Mouse (Mus musculus) neutrophil, adult 5-6 weeks (primary cell): ENCODE measurements around the gene Scml4. TPM values are rescaled to one million over a fixed set of nuclear protein-coding genes. Genes with fewer than 3 reads are reported as not detected.
A peak's percentile ranks its signal among the peaks of the same experiment; 100 is the strongest.

Experiments used
- ATAC-seq: fragments of 151-379, 151-347 bp; 2 replicates; pipeline ENCODE4 v1.8.0; 2017; ENCODE audit warnings: mild to moderate bottlenecking, moderate TSS enrichment; ENCODE audit not compliant: insufficient number of reproducible peaks, poor library complexity, low FRiP score, severe bottlenecking; ENCODE audit errors: extremely low read depth
- total RNA-seq: library from RNA; stranded (forward); fragments of 200-1000 nt; gene quantifications from 2 replicates; pipeline ENCODE4 v1.2.3, GENCODE M21; 2017

The Scml4 gene
- total RNA-seq = 66.6 and 80.2 TPM in 2 replicates

DNA sequence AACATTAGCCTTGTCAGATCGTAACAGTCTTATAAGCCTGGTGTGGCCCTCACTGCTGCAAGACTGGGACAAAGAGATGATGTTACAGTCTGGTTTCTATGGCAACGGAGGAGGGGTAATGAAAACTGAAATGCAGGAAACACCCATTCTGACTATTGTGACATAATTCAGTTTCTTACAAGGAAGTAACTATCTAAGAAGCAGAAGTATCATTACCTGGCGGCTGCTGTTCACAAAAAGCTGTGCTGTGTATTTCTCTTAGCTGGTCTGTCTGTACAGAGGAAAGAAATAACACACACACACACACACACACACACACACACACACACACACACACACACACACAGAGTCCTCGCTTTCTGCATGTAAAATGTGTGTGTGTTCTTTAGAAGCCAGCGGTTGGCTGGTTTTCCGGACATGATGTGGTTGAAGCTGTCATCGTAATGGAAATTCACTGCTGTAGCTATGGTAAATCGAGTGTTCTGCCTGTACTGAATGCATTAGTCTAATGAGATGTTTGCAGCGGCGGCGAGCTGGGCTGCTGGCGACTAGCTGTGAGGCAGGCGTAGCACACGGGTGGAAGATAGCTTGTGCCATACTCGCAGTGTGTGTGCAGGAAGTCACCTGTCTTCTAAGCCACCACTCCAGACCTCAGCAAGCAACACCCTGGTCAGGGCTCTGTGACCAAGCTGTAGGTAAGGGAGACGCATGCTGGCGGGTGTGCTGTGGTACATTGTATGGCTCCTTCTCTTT, at the start of gene Scml4:
Scml4 (plus strand) TSS at position 212 of the 753 bp plus-strand sequence.
- peak; percentile 80 for ATAC-seq

DNA sequence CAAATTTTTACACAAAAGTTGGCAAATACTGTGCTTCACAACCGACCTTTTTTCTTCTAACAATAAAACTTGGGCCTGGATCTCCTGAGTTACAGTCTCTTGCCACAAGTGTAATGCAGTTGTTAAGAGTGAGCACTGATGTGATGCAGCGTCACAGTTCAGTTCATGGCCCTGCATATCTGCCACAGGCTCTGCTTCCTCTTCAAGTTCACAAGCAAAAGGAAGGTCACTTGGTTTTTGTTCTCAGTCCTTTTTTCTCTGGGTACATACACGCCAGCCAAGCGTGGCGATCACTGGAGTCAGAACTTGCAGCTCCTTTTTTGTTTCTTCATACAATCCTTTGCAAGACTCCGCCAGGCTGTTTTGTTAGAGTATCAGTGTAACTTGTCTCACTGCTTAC, 34.2 kb upstream of the Scml4 start:
- peak; percentile 78 for ATAC-seq

- no peak for ATAC-seq
These were observed 33.0 kb upstream of the Scml4 start for GRCm38 (mm10) chr10:42827155-42827554.

GRCm38 (mm10) chr10:42830007-42830406, 30.2 kb upstream of the Scml4 start:
- ATAC-seq = no peak

- ATAC-seq = no peak
These were observed 29.8 kb upstream of the Scml4 start for GRCm38 (mm10) chr10:42830409-42830808.

DNA sequence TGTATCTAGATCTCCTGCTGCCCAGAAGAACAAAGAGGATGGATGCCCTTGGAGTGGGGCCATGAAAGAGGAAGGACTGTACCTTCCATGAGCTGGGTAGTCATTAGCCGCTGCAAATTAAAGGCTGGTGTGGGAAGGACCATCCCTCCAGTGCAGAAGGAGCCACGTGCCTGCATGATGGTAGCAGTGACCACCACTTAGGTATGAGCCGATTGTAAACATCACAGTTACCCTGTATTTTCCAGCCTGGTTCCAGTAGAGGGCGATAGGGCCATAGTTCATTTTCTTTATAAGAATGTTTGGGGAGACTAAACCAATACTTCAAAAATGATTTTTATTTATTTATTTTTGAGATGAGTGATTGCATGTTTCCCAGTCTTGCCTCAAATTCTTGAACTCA, 27.5 kb upstream of the Scml4 start:
- peak; percentile 27; the same call in 1 of the 2 replicates for ATAC-seq

DNA sequence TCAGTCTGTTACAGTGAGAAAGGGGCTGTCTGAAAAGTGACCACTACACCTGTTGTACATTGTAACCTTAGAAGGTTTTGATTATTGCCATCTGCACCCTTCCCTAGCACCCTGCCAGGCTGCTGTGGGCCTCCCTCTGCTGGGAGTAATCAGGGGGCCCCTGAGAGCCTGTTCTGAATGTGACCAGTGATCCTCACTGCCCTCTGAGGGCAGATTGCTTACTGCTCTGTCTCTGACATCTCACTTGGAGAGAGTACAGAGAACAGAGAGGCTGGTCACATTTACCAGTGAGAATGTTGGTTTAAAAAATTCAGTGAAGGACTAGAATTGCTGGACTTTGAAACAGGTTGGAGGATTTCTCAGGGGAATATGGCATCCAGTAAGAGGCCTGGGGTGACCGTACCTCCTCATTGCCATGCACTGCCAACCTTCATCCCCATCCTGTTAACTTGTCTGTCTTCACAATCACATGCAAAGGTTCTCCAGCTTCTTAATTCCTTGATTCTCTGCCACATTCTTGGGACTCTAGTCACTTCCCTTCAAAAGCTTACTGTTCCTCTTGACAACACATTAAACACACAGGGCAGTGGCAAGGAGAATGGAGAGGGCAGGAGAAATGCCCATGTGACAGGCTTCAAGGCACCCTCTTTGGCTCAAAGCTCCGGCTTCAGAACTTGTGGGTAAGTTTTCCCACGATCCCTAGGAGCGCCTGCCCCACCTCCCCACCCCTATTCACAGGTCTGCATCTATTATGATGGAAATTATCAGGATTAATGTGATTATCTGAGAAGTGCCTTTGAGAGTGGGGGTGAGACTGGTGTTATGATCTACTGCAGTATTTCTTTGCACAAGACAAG, 26.1 kb upstream of the Scml4 start:
- ATAC-seq = no peak

DNA sequence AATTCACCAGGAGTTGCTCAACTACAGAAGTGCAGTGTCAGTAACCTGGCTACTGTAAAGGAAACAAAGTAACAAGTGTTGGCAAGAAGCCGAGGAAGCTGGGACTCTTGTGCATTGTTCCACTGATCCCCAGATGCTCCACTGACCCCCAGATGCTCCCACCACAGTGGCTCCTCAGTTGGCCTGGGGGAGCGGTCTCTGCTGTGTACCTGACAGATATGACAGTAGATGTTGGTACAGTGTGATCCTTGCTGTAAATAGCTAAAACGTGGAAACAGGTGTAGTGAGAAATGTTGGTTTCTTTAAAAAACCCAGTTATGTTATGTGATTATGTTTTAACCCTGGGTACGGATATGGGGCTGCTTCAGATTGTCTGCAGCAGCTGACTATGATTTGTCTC, 22.1 kb upstream of the Scml4 start:
- no peak for ATAC-seq

- no peak for ATAC-seq
These were observed 21.4 kb upstream of the Scml4 start for GRCm38 (mm10) chr10:42838736-42839135.

GRCm38 (mm10) chr10:42840036-42840435, 20.1 kb upstream of the Scml4 start:
- ATAC-seq = no peak

GRCm38 (mm10) chr10:42841531-42842195, 18.5 kb upstream of the Scml4 start:
- ATAC-seq = no peak

DNA sequence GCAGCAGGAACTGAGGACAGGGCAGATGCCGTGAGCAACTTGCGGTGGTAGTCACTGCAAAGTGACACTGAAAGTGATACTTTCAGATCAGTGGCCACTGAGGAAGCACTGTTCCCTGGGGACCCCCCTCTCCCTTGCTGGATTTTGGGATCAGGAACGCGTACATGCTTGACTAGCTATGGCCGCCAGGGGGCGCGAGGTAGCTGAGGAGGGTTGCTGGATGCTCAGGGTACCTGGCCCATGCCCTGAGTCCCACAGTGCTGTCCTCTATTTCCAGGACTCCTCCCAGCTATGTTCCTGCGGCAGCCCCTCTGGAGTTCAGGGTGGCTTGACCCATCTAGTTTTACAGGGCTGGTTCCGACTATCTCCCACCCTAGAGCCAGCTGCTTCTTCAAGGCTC, 17.8 kb upstream of the Scml4 start:
- ATAC-seq = peak; percentile 65

DNA sequence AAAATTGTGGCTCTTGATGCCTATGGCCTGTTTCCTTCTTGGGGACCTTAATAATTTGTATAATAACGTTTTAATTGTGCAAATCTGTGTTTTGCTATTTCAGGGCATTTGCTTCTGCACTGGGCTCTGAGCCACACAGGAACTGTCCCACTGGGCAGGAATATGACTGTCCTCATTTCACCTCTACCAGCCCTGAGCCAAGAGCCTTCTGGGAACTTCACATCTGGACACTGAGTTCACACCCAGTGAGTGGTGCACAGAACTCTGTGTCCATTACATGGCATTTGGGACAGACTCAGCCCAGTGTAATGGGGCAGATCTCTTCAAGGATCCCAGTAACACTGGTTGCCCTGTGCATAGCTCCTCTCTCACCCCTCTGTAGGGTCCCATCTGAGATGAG, 16.8 kb upstream of the Scml4 start:
- ATAC-seq = no peak

DNA sequence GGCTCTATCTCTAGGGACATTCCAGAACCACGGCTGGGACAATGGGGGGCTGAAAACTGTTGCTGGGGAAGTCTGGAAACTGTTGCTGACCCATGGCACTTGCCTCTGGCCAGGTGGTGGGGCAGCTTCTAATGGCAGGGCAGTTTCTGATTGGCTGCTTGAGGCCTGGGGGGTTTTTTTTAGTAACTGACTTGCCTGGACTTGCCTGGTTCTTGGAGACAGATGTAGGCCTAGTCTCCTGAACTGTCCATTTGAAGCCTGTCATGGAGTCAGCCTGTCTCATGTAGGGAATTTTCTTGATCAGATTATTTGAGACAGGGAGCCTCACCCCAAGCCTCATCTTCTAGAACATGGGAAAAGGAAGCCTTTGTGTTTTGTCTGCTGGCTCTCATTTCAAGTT, 14.7 kb upstream of the Scml4 start:
- ATAC-seq = no peak

- ATAC-seq = 0 out of 2 replicates have a peak, but pooled peaks have one; percentile 31
These were observed 11.7 kb upstream of the Scml4 start for GRCm38 (mm10) chr10:42848179-42849080.

DNA sequence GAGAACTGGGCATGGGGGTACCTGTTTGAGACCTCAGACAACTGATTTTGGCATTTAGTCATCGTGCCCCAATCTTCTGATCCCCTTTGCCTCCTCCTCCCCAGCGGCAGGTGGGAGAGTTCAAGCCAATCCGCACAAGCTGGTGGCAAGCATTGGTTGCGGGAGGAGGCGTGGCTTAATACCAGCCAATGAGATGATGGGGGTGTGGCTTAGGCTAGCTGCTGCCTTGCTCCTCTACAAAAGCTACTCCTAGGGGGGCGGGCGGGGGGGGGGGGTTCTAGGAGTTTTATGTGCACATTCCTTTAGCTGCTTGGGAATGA, 11.1 kb upstream of the Scml4 start:
- no peak; the same call in 1 of the 2 replicates for ATAC-seq

DNA sequence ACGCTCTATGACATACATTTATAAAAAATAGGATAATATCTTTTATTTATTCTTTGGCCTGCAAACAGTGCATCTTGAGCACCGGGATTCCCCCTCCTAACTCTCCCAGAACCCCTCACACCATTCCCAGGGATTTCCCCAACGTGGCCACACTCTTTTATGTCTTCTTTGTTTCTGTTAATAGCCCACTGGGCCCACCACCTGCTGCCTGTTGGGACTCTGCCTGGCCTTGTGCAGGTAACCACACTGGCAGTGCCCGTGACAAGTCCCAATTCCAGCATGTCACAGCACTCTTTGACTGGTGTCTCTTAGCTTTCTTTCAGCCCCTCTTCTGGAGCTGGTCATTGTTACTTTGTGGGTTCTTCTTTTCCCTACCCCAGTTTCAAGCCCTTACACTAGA, 5.3 kb upstream of the Scml4 start:
- ATAC-seq = no peak

DNA sequence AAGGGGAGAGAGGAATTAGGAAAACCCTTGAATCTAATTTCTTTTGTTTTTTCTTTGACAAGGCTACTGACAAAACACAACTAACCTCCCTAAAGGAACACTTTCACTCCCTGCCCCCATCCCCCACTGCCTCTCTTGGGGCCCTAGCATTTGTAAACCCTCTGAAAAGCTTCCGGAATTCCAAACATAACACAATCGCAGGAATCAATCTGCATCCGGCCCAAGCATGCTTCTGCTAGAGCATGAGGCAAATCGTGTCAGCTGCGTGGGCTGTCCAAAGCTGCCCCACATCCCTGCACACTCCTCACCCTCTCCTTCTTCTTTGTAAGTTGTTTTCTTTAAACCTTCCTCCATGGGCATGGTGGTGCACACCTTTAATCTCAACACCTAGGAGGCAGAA, 4.9 kb upstream of the Scml4 start:
- no peak for ATAC-seq

DNA sequence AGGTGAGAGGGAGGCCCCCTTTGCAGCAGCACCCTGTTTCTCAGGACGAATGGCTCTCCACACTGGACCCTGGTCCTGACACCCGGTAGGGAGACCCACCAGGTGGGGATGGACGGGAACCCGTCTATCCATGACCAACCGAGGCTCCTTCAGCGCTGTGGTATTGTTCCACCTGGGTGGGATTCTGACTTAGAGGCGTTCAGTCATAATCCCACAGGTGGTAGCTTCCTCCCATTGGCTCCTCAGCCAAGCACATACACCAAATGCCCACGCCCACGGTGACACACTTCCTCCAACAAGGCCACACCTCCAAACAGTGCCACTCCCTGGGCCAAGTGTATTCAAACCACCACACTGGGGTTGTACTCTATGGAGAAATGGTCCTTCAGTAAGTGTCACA, 3.6 kb upstream of the Scml4 start:
- no peak for ATAC-seq
